Mouse (Mus musculus): ENCODE data around the gene Slc12a4.

DNA sequence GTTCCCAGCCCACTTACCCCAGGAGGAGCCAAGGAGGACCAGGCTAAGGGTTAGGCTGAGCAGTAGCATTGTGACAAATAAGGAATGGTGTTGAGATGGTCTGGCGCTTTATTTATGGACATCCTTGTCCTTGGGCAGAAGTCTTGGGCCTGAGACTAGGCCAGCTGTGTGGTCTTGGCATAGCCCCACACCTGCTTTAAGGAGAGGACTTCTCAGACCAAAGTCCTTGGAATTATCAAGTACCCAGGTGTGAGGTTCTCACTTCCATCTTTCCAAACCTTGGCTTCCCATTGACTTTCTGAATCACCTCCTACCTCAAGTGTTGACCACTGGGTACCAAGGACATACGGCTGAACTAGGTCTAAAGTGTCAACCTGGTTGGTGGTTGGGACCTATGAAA, 32.1 kb downstream of the Slc12a4 start, which contains the start of gene Ctrl:
- no peak for TF ChIP-seq POLR2A (IDR thresholded peaks at IDR 0.05; ENCODE audit: low read depth, low read length)
- no peak for TF ChIP-seq CTCF (IDR thresholded peaks at IDR 0.05; ENCODE audit: borderline replicate concordance, insufficient read depth, low read length)

Data from embryonic fibroblast, embryonic 13.5 days (primary cell).